Mouse (Mus musculus): ENCODE measurements at regions not wholly inside any gene's neighbourhood (a gene's known extent, or its start where the extent isn't known, plus 50 kb on each side); places are given as distances from the start of the nearest gene placed in this dataset.

DNA sequence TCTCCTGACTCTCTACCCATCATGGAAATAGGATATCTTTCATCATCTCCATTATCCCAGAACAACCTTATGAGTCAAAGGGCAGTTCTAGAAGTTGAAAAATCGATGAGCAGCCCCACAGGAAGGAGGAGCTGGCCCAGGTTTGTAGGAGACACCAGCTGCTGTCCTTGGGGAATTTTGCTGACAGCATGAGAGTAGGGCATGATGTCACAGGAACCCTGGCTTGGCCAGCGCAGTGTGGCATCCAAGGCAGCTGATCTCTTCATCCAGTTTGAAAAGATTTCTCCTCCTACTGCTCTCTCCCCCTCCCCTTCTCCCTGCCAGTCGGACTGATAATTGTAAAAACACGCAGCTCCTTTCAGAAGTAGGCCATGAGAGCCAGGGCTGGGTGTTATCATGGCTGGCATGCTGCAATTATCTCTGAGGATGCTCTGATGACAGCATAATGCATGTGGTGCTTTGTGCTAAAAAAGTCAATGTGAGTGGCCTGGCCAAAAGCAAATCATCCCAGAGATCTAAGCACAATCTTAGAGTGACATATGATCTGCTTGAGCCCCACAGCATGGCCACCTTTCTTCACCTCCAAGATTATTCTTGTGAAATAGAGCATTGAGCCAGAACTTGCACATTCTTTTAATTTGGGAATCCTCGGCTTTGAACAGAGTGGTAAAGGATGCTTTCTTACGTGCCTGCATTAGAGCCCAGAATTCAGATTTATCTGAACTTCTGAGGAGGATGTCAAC is 54.2 kb downstream of the Gjd2 start:
- Histone ChIP-seq H3ac (ENCODE audit: control insufficient read depth, insufficient read length, low read depth) (no peak overlapping the region), H3K27me3 (ENCODE audit: control insufficient read depth, insufficient read depth, insufficient read length) (peaks cover 10% of the 10 kb centered on the region), H3K4me3 (ENCODE audit: insufficient read depth, poor library complexity, severe bottlenecking) (no peak overlapping the region), H3K36me3 (ENCODE audit: control insufficient read depth, insufficient read depth) (no peaks in the 10 kb centered on the region), H3K79me3 (ENCODE audit: low read depth) (no peaks in the 10 kb centered on the region), H3K79me2 (ENCODE audit: control insufficient read depth, insufficient read depth) (no peaks in the 10 kb centered on the region)
- TF ChIP-seq MAX (IDR thresholded peaks at IDR 0.05) (no peak), MYOD1 (IDR thresholded peaks at IDR 0.05; ENCODE audit: control insufficient read depth, insufficient read length, low read depth) (no peak), USF1 (IDR thresholded peaks at IDR 0.05; ENCODE audit: low read depth) (no peak)

DNA sequence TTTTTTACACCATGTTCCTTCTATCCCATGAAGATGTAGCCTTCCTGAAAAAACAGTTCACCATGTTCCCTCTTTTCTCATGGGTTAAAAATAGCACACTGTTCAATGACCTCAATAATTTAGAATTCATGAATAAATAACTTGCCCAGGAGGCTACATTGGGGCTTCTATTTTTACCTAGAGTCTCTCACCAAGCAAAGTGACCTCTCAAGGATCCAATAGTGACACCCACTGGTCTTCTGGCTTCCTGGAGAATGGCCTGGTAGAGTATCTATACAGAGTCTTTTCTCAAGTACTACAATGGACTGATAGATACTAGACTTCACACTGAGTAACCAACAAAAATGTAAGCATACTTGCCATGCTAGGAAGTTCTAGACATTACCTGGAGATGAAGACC is 60.9 kb downstream of the Gjd2 start:
- H3ac ChIP-seq (ENCODE audit: control insufficient read depth, insufficient read length, low read depth) = no peak overlapping the region
- TF ChIP-seq FOSL1 (IDR thresholded peaks at IDR 0.05; ENCODE audit: insufficient read depth, low read length, poor library complexity, severe bottlenecking) (no peak), CEBPB (IDR thresholded peaks at IDR 0.05; ENCODE audit: low read depth) (no peak), CTCF (IDR thresholded peaks at IDR 0.05; ENCODE audit: control insufficient read depth, insufficient read depth, insufficient read length) (no peak), MYOD1 (IDR thresholded peaks at IDR 0.05; ENCODE audit: control insufficient read depth, insufficient read length, low read depth) (no peak), USF1 (IDR thresholded peaks at IDR 0.05; ENCODE audit: low read depth) (no peak), MAX (IDR thresholded peaks at IDR 0.05) (no peak), MYOG (IDR thresholded peaks at IDR 0.05; ENCODE audit: control insufficient read depth, extremely low read depth, insufficient read length) (no peak)
- no peak overlapping the region for H3K4me3 ChIP-seq (ENCODE audit: insufficient read depth, poor library complexity, severe bottlenecking)
- no peaks in the 10 kb centered on the region for H3K79me2 ChIP-seq (ENCODE audit: control insufficient read depth, insufficient read depth)
- H3K79me3 ChIP-seq (ENCODE audit: low read depth) = no peaks in the 10 kb centered on the region
- H3K36me3 ChIP-seq (ENCODE audit: control insufficient read depth, insufficient read depth) = no peaks in the 10 kb centered on the region
- no peaks in the 10 kb centered on the region for H3K27me3 ChIP-seq (ENCODE audit: control insufficient read depth, insufficient read depth, insufficient read length)

DNA sequence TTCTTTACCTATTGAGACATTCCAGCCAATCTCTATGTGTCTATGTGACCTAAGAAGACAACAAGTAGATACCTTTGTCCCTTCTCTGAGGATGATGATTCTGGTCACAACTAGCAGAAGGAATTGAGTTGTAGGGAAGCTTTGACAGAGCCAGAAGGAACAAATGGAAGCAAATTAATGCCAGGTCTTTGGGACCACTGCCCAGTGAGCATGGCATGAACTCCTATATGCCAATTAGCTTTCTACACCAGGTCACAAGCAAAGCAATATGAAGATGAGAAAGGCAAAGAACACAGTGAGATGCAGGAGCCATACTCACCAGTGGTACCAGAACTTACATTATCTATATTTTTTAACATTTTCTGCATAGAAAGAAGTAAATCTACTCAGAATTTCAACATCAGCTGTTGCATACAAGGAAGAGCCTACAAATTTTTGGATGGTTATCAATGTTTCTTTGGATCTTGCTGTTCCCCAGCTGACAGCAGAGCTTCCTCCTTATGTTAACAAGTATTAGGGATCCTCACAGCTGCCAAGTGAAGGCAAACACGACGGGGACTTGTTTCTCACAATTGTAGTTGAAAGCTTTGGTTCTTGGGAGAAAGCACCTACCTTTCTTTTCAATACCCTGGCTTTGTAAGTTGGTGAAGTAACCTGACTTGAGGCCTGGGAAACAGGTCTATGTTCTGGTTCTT is 64.0 kb downstream of the Gjd2 start:
- no peak for TF ChIP-seq MAX (IDR thresholded peaks at IDR 0.05)
- no peak for TF ChIP-seq USF1 (IDR thresholded peaks at IDR 0.05; ENCODE audit: low read depth)
- no peak for TF ChIP-seq CTCF (IDR thresholded peaks at IDR 0.05; ENCODE audit: control insufficient read depth, insufficient read depth, insufficient read length)
- TF ChIP-seq MYOD1 (IDR thresholded peaks at IDR 0.05; ENCODE audit: control insufficient read depth, insufficient read length, low read depth) = no peak
- no peak for TF ChIP-seq FOSL1 (IDR thresholded peaks at IDR 0.05; ENCODE audit: insufficient read depth, low read length, poor library complexity, severe bottlenecking)
- no peak for TF ChIP-seq MYOG (IDR thresholded peaks at IDR 0.05; ENCODE audit: control insufficient read depth, extremely low read depth, insufficient read length)
- TF ChIP-seq CEBPB (IDR thresholded peaks at IDR 0.05; ENCODE audit: low read depth) = no peak
- no peaks in the 10 kb centered on the region for H3K79me2 ChIP-seq (ENCODE audit: control insufficient read depth, insufficient read depth)
- H3K4me3 ChIP-seq (ENCODE audit: insufficient read depth, poor library complexity, severe bottlenecking) = no peak overlapping the region
- no peaks in the 10 kb centered on the region for H3K36me3 ChIP-seq (ENCODE audit: control insufficient read depth, insufficient read depth)
- H3K79me3 ChIP-seq (ENCODE audit: low read depth) = no peaks in the 10 kb centered on the region
- H3ac ChIP-seq (ENCODE audit: control insufficient read depth, insufficient read length, low read depth) = no peak overlapping the region
- H3K27me3 ChIP-seq (ENCODE audit: control insufficient read depth, insufficient read depth, insufficient read length) = no peaks in the 10 kb centered on the region

DNA sequence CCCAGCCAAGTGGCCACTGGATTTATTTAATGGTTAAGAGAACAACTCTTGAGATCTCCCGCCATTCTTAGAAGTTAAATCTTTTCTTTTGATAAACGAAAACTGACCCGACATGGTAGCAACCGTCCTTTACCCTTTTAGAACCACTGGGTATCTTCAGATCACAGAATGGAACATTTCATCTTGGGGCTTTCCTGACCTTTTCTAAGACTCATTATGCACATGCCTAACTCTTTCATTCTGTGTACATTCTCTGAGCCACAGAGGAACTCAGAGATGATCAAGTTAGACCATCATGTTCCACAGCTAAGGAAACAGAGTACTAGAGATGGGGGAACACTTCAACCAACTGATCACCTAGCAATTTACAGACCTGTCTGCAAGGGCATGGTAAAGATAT is 81.7 kb downstream of the Gjd2 start:
- no peaks in the 10 kb centered on the region for H3K36me3 ChIP-seq (ENCODE audit: control insufficient read depth, insufficient read depth)
- H3K27me3 ChIP-seq (ENCODE audit: control insufficient read depth, insufficient read depth, insufficient read length) = peaks cover 6% of the 10 kb centered on the region
- H3ac ChIP-seq (ENCODE audit: control insufficient read depth, insufficient read length, low read depth) = no peak overlapping the region
- no peaks in the 10 kb centered on the region for H3K79me2 ChIP-seq (ENCODE audit: control insufficient read depth, insufficient read depth)
- no peaks in the 10 kb centered on the region for H3K79me3 ChIP-seq (ENCODE audit: low read depth)
- no peak for TF ChIP-seq MYOD1 (IDR thresholded peaks at IDR 0.05; ENCODE audit: control insufficient read depth, insufficient read length, low read depth)
- TF ChIP-seq MYOG (IDR thresholded peaks at IDR 0.05; ENCODE audit: control insufficient read depth, extremely low read depth, insufficient read length) = no peak
- TF ChIP-seq MAX (IDR thresholded peaks at IDR 0.05) = no peak
- no peak for TF ChIP-seq CEBPB (IDR thresholded peaks at IDR 0.05; ENCODE audit: low read depth)
- TF ChIP-seq CTCF (IDR thresholded peaks at IDR 0.05; ENCODE audit: control insufficient read depth, insufficient read depth, insufficient read length) = no peak
- TF ChIP-seq FOSL1 (IDR thresholded peaks at IDR 0.05; ENCODE audit: insufficient read depth, low read length, poor library complexity, severe bottlenecking) = no peak
- TF ChIP-seq USF1 (IDR thresholded peaks at IDR 0.05; ENCODE audit: low read depth) = no peak
- no peak overlapping the region for H3K4me3 ChIP-seq (ENCODE audit: insufficient read depth, poor library complexity, severe bottlenecking)

DNA sequence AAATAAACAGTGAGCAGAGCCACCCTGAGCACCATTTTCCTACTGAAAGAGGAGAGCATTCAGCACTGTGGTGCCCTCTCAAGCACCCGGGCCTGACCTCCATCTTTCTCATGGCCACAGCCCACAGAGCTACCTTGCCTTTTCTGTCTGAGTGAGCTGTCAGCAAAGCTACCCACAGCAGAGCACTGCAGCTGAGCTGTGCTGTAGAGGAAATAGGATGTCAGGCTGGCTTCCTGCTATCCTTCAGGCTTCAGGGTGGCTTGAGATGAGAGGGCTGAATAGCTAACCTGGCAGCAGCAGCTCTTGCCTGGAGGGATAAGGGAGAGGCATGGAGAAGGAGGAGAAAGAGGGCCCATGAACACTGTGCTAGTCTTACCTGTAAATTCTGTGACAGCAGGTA is 82.5 kb downstream of the Gjd2 start:
- Histone ChIP-seq H3K4me3 (ENCODE audit: insufficient read depth, poor library complexity, severe bottlenecking) (no peak overlapping the region), H3K79me3 (ENCODE audit: low read depth) (no peaks in the 10 kb centered on the region), H3ac (ENCODE audit: control insufficient read depth, insufficient read length, low read depth) (no peak overlapping the region), H3K27me3 (ENCODE audit: control insufficient read depth, insufficient read depth, insufficient read length) (peaks cover 6% of the 10 kb centered on the region), H3K79me2 (ENCODE audit: control insufficient read depth, insufficient read depth) (no peaks in the 10 kb centered on the region), H3K36me3 (ENCODE audit: control insufficient read depth, insufficient read depth) (no peaks in the 10 kb centered on the region)
- TF ChIP-seq MAX (IDR thresholded peaks at IDR 0.05) = no peak
- TF ChIP-seq MYOD1 (IDR thresholded peaks at IDR 0.05; ENCODE audit: control insufficient read depth, insufficient read length, low read depth) = no peak
- TF ChIP-seq CEBPB (IDR thresholded peaks at IDR 0.05; ENCODE audit: low read depth) = no peak
- TF ChIP-seq CTCF (IDR thresholded peaks at IDR 0.05; ENCODE audit: control insufficient read depth, insufficient read depth, insufficient read length) = no peak
- no peak for TF ChIP-seq USF1 (IDR thresholded peaks at IDR 0.05; ENCODE audit: low read depth)
- no peak for TF ChIP-seq MYOG (IDR thresholded peaks at IDR 0.05; ENCODE audit: control insufficient read depth, extremely low read depth, insufficient read length)
